Mouse (Mus musculus) CD4-positive naive resting alpha-beta T cell, adult 76 days (primary cell): Measurements from ENCODE around the gene Rab12. TPM values are rescaled to one million over a fixed set of nuclear protein-coding genes. Genes with fewer than 3 reads are reported as not detected.

ENCODE experiments used
- total RNA-seq: library from RNA; stranded (reverse); gene quantifications from one replicate; pipeline ENCODE4 v1.2.4, GENCODE M21; 2023

Rab12 gene
- 37.2 TPM for total RNA-seq

DNA sequence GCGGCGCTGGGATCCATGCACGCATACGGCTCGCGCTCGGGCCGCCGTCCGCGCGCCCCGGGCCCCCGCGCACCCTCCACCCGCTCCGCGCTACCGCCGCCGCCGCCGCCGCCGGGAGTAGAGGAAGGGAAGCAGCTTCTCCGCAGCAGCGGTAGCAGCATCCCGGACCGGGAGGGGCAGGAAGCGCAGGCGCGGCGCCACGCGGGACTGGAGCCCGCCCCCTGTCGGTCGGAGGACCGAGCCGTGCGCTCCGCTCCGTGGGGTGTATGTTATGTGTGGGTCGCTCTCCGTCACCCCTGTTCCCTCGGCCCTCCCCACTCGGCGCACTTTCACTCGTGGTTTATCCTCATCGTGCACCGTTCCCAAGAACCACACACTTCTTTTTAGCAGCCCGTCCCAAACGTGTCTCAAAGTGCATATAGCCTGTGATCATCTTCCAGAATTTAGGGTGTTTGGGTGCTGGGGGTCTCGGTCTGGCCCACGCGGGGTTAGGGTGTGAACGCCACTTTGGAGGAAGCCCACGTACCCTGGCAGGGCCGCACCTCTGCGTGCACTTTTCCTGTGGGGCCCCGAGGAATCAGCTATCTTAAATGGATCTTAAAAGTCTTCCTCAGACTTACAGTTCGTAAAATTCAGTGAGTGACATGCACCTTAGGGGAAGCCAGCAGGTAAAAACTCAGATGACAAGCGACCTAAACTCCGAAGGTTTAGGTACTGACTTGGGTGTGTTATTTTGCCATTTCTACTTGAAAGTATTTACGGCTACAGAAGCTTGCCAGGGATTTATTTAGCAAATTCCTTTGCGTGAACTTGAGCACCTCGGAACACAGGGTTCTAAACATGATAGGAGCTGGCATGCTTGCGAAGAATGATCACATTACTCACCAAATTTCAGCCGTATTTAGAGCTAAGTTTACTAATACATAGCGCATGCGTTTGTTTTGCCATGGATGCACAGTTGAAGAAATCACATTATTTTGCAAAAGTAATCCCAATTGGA lies at the start of gene Rab12:
Gene Rab12, minus strand, starts transcription at position 176 of the 1,000 bp plus-strand sequence.

DNA sequence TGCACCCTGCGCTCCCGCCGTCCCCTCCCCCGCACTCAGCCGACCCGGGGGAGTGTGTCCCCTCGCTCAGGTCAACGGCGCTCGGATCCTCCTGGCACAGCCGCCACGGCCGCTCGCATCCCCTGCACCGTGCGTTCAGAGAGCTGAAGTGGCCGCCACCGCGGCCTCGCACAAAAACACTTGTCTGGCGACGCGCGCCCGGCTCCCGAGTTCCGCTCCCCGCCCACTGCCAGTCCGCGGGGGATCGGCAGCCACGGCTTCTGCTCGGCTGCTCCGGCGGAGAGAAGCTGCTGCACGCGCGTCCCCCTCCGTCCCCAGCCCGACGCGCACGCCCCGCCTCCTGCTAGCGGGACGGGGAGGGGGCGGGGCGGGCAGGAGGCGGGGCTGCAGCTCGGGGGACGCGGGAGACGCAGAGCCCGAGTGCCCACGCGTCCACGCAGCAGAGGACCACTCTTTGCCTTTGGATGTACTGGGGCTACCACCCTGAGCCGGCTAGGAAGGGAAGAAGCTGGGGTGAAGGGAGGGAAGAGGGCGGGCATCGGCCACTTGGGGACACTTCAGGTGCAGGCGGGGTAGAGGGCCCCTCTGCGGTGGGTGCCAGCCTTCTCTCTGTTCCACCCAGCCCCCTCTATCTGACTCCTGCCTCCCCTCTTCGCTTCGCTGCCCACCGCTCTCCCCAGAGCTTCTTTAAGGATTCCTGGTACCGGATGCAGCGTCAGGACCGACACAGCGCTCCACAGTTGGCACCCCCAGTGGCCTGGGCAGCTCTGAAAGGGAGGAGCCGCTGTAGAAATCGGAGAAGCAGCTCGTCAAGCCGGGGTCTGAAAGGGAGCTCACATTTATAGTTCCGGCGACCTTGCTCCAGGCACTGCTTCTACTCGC lies 69.8 kb downstream of the Rab12 start, which contains the start of gene Mtcl1:
Gene Mtcl1, minus strand, starts transcription at position 291 of the 882 bp plus-strand sequence.

Other genes with a start within 250 kb of the Rab12 start
- gene Mtcl1, start 70.0 kb downstream of the Rab12 start, total RNA-seq, result not detected
- not detected for gene Themis3, start 74.9 kb upstream of the Rab12 start, total RNA-seq